Mouse (Mus musculus) frontal cortex, postnatal 25 days (tissue): ENCODE data around the gene Tshz2.

ENCODE experiments used
- DNase-seq, 2 experiments: peaks; one replicate each; pipeline ENCODE4 v3.0.0; 2022; ENCODE audit warnings: low spot score in 2 of 2

Tshz2 gene

DNA sequence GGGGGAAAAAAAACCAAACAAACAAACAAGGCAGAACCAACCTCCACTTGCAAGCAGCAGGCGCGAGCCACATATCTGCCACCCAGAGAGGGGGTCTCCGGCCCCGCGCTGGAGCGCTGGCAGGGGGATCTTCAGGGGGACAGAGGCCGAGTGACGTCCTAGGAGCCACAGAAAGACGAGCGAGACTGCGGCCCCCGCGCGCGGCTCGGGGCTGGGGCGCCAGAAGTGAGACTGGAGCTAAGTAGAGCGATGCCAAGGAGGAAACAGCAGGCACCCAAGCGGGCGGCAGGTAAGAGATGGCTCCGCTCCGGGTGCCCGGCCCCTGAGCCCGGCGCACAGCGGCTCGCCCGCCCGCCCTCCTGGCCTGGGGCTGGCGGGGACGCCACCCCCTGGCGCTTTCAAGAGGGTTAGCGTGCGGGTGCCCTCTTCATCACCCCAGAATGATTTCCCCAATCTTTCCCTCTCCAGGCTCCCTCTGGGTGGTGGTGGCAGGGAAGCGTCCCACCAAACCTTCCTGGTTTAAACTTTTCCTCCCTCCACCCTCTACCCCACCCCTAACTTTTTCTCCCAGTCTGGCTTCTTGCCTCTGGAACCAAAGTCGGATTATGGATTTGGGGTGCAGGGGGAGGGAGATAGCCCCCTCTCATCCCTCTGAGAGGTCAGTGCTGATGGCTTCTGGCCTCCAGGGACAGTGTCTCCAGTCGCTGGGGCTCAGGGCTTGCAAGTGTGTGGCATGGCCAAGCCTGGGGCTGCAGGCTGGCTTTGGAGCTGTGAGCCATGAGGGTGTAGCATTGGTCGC is 877 bp downstream of the Tshz2 start:
- no peak for DNase-seq

DNA sequence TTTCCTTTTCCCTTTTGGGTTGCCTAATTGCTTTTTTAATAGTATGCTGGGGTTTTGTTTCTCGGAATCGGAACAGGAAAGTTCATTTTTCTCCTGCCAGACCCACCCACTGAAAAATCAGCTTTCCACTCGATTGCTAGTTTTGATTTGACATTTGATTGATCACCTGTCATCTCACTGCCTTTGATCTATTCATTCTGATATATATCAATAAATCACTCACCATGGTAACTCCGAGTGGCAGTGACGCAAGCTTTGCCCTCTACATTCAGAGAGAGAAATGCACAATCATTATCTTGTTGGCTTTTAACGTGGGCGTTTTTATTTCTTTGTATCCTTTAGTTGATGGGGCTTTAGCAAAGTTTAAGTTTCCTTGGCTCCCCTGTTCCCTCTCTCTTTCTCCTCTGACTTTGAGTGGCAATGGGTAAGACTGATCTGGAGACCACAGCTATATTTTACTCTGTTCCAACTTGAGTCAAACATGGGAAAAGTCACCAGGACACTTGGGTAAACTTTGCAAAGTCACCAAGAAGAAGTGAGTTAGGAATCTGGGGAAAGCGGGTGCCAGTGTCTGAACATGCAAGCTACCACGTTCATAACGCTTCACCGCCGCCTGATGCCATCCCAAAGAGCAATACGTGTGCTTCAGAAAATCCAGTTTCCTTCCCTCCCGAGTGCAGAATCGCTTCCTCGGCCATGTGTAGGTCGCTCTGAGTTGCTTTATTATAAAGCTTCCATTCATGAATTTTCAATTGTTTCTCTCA is 2.0 kb downstream of the Tshz2 start:
- DNase-seq = no peak

DNA sequence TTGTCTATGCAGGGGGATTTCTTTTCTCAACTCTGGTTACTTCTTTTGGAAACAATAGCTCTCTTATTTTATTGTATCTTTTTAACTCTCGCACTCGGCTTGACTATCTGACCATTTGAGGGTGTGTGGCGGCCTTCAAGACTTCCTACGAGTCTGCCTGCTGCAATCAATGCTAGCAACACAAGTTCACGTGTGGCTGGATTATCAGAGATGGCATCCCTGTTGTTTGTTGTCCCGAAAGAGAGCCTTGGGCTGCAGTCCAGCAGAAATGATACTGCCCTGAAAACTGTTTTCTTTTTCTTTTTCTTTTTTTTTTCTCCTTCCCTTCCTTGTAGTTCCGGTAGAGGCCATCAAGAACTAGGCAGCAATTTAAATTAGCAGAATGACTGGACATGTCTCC is 2.6 kb downstream of the Tshz2 start:
- DNase-seq = no peak

DNA sequence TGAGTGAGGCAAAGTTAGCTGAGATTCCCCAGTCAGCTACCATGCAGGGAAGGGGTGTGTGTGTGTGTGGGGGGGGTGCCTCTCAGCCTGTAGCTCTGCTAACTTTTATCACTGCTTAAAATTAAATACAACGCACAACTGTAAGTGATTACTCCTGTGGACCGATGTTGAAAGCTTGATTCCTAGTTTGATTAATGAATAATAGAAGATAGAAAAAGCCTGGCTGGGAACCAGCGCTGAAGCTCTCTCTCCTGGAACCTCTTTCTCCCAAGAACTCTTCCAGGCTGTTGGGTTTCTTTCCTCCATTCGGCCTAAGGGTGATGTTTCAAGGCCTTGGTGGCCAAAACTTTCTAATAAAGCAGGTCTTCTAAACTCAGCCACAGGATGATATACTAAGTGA is 3.6 kb downstream of the Tshz2 start:
- no peak for DNase-seq

DNA sequence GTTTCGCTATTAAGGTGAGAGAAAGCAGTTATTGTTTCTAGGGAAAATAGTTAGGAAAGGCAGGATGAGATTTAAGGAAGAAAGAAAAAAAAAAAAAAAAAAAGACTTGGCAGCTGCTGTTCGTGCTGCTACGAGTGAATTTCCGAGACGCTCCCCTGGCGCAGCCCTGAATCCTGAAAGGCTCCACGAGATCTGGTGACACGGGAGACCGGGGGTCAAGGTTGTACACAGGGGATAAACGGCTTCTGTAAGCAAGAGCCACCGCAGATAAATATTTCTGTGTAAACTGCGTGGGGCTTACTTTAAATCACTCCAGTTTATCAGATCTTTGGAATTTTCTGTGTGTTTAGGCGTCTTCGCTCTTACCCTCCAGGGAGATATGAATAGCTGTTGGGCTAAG is 8.7 kb downstream of the Tshz2 start:
- no peak for DNase-seq

DNA sequence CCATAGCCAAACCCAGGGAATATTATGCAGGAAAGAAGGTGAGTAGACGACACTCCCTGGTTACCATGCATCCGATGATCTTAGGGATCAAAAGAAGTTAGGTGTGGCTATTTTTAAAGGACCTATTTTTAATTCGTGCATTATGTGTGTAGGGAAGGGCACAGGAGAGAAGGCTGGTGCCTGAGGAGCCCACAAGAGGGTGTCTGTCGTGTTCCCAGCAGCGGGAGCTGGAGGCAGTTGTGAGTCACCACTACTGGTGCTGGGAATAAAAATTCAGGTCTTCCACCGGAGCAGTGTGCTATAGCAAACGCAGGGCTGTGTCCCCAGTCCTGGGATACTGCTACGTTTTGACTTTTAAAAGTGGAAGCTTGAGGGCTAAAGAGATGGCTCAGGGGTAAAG is 9.6 kb downstream of the Tshz2 start:
- no peak for DNase-seq

DNA sequence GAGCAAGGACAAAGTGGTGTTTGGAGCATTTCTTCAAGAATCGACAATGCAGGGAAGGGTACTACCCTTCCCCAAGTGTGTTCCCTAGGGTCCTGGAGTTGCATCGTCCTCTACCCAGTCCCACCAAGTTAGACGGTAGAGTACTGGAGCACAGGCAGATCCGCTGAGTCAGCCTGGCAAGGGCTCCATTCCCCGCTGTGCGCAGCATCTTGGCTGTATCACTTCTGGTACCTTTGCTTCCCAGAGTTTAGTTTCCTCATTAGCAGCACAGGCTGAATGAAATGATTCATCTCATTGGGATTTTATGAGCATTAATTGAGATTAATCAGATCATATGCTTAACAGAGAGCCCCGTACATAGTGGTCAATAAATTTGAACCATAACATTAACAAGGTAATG is 14.3 kb downstream of the Tshz2 start:
- DNase-seq = no peak

DNA sequence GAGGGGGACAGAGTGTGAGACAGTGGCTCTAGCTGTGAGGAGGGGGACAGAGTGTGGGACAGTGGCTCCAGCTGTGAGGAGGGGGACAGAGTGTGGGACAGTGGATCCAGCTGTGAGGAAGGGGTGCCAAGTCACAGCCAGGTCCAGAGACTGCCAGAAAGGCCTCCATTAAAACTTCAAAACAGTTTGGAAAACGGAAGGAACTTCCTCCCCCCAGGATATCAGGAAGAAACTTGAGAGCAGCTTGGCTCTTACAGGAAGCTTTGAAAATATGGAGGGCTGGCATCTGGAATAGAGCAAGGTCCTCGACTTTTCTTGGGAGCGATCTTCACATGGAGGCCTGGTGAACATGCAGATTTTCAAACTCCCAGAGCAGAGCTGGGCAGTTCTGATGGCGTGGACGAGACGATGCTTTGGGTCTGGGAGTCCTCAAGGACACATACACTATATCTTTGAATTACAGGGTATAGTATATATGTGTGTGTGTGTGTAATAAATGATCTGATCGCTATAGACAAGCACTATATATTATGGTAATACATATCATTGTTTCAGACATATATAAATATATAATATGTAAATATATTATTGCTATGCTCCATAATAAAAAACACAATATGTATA is 16.6 kb downstream of the Tshz2 start:
- DNase-seq = no peak

DNA sequence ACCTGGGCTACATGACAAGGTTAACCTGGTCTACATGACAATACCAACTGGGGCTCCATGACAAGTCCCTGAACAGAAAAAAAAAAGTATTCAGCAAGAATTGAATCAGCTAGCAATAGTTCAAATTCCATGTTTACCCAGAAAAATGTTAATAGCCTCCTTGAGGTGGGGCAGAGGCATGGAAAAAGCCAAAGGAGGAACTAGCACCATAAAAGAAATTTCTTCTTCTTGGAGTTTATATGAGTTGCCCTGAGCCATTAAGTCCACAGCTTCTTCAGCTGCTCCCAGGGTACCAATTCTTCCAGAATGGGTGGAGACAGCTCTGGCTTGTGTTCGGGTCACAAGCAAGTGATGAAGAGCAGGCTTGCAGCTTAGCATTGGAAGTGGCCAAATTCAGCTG is 20.5 kb downstream of the Tshz2 start:
- no peak for DNase-seq

DNA sequence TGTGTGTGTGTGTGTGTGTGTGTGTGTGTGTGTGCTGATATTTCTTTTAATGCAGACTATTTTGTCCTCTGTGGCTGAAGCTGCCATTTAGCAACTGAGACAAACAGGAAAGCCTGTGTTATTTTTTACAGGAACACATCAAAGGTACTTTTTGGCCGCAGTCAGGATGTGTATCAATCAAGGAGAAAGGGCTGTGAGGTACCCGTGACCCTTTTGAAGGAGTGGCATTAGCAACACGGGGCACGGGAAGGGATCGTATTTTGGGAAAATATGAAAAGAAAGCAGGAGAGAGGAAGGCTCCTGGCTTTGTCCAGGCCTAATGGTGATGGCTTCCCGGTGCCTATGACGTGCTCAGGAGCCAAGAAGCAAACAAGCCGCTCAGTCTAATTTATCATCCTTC is 31.0 kb downstream of the Tshz2 start:
- no peak for DNase-seq

DNA sequence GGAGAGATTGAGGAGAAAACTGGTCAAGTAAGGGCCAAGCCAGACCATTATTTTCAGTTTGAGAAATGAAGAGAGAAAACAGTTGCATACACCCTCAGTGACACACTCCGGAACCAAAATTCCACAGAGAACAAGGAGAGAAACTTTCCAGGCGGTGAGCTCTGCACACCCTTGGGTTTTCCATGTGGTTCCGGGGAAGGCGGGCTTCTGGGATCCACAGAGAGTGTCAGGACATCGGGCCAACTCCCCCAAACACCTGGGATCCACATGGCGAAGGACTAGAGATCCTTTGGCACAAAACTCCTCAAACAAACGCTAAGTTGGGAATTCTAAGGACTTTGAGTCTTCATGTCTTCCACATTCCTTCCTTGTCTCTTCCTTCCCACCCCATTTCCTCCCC is 38.5 kb downstream of the Tshz2 start:
- DNase-seq = no peak

DNA sequence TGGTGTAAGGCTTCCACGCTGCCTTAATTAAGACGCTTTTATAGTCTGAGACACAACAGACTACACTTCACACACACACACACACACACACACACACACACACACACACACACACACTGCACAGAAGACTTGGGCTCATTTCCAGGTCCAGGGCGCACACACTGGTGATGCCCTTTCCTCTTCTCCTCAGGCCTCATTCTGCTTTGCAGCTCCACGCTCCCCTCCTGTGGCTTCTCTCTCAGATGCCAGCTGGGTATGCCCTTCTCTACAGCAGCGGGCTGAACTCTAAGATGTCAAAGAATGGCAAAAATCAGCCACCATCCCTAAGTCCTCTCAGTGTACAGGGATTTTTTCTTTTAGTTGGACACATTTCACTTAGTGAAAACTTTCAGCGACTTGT is 41.0 kb downstream of the Tshz2 start:
- DNase-seq = no peak

DNA sequence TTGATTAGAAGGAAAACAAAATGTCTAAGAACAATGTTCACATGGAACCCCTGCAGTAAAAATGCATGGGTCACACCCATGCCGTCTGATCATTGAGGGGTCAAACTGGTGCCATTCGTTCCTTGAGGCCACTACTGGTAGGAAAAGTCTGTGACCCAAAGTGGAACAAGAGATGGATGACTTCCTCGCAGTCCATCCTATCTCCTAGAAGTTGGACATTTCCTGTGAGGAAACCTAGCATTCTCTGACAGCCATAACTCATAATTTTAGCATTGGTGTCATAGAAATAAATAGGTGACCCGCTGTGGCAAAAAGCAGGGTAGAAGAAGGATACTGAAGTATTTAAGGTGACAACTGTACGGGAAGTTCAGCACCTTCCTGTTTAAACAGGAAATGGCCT is 41.4 kb downstream of the Tshz2 start:
- no peak for DNase-seq

DNA sequence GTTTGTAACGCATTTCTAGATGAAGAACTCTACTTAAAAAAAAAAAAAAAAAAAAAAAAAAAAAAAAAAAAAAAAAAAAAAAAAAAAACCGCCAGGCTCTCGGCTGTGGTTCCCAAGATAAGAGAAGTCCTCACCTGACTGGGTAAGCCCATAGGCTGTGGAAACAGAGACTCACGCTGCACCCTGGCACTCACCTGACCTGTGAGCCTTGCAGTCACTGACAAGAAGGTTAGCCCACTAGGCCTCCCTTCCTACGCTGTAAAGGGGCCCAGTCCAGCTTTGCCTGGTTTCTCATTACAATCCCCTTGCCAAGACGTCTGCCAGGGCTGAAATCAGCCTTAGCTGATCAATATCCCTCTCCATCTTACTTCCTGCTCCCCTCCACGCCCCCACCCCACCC is 46.5 kb downstream of the Tshz2 start:
- DNase-seq = no peak

DNA sequence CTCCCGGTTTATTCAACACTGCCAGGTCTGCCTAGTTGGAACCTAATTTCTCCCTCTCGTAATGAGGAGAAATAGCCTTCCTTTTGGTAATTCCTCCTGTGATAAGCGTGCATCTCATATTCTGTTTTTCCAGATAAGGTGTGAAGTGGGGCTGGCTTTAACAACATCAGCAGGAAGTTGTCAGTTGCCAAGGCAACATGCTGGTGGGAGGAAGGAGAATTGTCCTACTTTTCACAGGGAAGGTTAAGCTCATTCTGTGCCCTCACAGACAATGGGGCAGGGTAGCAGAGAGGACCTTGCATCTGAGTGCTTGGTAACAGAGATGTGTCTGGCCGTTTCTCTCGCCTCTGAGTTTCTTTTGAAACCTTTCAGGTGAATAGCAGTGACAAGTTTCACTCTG is 47.1 kb downstream of the Tshz2 start:
- DNase-seq = no peak

DNA sequence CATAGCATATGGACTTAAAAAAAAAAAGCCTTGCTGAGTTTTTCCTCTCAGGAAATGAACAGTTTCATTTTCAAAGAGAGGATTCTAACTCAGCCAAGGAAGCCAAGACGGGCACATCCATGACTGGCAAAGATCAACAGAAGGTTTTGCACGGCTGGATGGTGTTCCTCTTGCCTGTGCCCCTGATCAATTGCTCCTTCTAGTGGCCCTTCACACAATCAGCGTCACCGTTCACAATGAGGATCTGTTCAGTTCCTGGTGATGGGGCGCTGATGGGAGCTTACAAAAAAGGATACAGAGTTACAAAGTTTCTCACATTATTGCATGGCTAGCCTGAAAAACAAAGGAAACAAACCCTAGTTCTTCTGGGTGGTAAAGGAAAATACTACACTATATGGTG is 52.4 kb downstream of the Tshz2 start:
- no peak for DNase-seq

DNA sequence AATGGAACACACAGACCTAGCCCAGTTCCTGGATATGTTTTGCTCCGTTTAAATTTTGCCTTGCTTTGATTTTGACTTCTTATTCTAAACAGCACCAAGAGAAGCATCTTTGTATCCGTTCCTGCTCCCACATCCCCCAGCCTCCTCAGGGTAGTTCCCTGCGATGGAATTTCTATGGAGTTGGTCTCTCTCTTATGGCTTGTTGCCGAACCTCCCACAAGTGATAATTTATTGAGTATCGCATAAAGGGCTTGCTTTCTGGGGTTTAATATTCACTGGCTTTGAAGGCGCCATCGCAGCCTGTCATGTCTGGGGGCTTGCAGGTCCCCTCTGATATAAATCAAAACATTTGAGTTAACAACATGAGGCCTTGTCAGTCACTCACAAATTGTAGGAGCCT is 52.9 kb downstream of the Tshz2 start:
- no peak for DNase-seq

DNA sequence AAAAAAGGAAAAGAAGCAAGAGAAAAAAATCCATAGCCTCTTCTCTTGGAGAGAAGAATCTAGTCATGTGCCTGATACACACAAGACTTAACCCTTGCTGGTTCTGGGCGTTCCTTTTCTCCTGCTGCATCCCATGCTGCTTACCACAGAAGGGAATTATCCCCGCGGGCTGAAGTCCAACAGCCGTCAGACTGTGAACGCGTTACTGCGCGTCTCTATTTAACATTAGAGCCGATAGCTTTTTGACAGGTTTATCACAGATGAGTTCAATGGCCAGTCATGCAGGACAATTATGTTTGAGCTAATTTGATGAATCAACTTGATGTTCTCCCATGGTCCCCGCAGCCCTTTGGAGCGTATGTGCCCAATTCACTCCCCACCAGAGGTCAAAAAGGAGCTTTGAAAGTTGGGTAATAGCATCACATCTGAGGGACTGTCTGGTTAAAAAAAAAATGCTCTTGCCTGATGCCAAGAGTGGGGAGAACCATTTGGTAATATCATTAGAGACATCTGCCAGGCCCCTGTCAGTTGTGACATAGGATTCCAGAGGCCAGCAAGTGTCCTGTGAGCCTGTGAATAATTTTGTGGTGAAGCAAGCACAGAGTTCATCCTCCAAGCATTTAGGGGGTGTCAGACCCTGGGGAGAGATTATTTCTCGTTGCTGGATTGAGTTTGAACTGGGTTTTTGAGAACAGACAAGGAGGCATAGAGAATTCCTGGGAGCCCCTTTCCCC is 54.1 kb downstream of the Tshz2 start:
- DNase-seq = no peak

DNA sequence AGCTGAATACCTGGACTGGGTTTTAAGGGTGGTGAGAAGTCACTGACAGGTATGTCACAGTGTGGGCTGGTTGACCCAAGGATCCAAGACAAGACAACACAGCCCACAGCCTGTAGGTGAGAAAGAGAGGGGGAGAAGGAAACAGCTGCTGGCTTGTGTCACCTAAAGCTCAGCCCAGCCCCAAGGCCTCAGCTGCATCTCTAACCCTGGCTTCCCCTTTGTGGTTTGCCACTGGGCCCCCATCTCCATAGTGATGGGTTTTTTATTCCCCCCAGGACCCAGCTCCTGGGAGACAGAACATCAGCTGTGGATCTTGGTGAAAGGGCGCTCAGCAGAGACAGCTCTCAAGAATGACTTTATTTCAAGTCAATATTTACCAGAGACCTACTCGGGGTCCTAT is 57.2 kb downstream of the Tshz2 start:
- DNase-seq = no peak

DNA sequence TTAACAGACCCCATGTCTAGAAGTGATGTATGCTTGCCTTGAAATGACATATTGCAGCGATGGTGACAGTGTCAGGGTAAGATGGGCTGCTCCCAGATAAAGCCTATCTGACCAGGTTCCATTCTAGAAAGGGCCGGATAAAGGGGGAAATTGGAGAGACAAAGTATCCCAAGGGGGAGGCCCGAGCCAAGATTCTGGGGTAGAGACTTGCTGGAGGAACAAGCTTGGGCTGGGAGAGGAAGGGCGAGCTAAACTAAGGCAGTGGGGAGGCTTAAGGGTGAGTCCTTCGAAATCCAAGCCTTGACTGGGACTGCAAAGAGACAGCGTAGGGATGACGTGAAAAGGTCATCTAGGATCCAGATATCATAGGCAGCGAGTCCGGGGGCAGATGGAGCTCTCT is 61.7 kb downstream of the Tshz2 start:
- DNase-seq = no peak

DNA sequence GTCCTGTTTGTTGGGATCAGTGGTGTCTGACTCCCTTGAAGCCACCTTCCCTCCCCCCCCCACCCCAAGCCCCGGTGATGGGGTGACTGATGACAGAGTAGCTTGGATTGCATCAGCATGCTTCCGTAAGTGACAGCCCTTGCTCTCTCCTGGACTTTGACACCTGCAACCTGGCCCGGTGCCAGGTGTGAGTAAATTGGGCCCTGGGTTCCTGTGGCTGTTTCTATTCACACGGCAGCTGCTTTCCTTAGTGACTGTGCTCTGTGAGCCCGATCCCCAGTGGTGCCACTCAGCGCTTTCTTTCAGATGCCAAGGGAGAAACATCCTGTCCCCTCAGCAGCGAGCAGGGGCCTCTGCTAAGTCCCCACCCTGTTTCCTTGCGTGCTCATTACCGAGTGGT is 62.2 kb downstream of the Tshz2 start:
- DNase-seq = no peak

DNA sequence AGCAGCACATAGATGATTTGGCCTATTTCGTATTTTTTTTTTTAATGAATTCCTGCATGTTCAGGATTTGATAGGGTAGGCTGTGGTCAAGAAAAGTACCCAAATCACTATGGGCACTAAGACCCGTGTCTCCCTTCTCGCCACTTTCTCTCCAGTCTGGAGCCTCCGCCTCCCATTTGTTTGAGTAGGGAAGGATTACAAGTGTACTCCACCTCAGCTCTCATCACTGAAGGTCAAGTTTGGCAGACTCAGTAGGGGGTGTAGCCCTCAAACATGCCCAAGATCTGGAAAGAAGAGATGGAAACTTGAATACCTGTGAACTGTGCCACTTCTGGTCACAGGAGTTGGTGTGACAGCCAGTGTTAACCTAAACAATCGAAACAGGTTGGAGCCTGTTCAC is 66.3 kb downstream of the Tshz2 start:
- no peak for DNase-seq
